Mouse (Mus musculus): ENCODE measurements around the gene Skp2. TPM values are rescaled to one million over a fixed set of nuclear protein-coding genes. Genes with fewer than 3 reads are reported as not detected.
"Not testable (repeated sequence)": the region's sequence is repeated elsewhere in the genome, so short reads cannot be mapped to it uniquely, and the experiment has no call there.

Gene Skp2
- polyA plus RNA-seq (2012; rRNA removed): 3.5 TPM in 2 replicates

DNA sequence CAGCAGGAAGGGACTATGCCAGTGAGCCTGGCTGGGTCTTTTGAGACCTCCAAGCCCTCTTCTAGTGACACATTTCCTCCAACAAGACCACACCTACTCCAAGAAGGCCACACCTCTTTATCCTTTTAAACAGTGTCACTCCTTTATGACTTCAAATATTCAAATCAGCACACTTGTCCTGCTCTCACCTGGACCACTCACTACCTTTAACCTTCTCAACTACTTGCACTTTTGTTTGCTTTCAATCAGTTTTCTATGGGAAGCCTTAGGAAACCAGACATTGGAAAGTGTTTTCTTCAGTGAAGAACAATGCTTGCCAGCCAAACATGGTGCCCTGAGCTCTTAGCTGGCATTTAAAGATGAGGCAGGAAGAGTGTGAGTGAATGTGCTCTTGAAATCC, at the start of gene Skp2:
Gene Skp2 (minus strand): TSS at position 101 of the 400 bp plus-strand sequence.
- no peak within 1 kb of the TSS for H3K4me3 ChIP-seq (ENCODE audit: insufficient read depth, low read length)
- no peak within 1 kb of the TSS for H3K27ac ChIP-seq (ENCODE audit: insufficient read depth, low read length)
- TF ChIP-seq POLR2A (IDR thresholded peaks at IDR 0.05; ENCODE audit: extremely low read depth, insufficient read depth, low read length): no peak
- no peak for TF ChIP-seq CTCF (IDR thresholded peaks at IDR 0.05; ENCODE audit: extremely low read depth, insufficient read depth, low read length)
- H3K4me1 ChIP-seq (ENCODE audit: control insufficient read depth, insufficient read depth, low read length): no peaks in the 10 kb centered on the region

DNA sequence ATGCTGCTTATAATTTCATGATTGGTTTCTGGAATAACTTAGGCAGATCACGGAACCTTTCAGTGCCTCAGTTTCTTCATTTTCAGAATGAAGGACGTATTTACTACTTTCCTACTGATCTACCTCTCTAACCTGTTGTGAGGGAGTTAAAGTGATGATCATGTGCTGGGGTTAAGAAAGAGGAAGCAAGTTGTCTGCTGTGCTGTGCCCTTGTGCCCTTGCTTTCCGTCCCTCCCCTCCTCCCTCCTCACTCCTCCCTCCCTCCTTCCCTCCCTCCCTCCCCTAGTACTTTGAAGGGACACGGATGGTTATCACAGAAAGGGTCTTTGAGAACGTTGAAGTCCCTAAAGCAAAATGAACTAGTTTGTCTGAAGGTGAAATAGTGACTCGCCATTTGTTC, 43.2 kb upstream of the Skp2 start:
- Histone ChIP-seq H3K4me3 (ENCODE audit: insufficient read depth, low read length) (no peak overlapping the region), H3K27ac (ENCODE audit: insufficient read depth, low read length) (no peak overlapping the region), H3K4me1 (ENCODE audit: control insufficient read depth, insufficient read depth, low read length) (no peaks in the 10 kb centered on the region)
- no peak for TF ChIP-seq CTCF (IDR thresholded peaks at IDR 0.05; ENCODE audit: extremely low read depth, insufficient read depth, low read length)
- no peak for TF ChIP-seq POLR2A (IDR thresholded peaks at IDR 0.05; ENCODE audit: extremely low read depth, insufficient read depth, low read length)

DNA sequence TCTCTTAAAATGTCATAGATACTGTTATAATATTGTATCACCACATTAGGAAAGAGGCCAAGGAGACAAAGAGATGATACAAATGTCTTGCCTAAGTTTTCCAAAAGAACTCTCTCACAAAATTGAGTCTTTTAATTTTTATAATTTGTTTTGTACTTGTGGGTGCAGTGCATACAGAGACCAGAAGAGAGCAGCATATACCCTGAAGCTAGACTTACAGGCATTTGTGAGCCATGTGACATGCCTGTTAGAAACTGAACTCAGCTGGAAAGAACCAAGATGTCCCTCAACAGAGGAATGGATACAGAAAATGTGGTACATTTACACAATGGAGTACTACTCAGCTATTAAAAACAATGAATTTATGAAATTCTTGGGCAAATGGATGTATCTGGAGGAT, 37.5 kb upstream of the Skp2 start:
- H3K4me1 ChIP-seq (ENCODE audit: control insufficient read depth, insufficient read depth, low read length); H3K4me3 ChIP-seq (ENCODE audit: insufficient read depth, low read length); H3K27ac ChIP-seq (ENCODE audit: insufficient read depth, low read length): not testable (repeated sequence)
- 0 out of 2 replicates have a peak, but pooled peaks have one; percentile 12 for TF ChIP-seq CTCF (IDR thresholded peaks at IDR 0.05; ENCODE audit: extremely low read depth, insufficient read depth, low read length)

DNA sequence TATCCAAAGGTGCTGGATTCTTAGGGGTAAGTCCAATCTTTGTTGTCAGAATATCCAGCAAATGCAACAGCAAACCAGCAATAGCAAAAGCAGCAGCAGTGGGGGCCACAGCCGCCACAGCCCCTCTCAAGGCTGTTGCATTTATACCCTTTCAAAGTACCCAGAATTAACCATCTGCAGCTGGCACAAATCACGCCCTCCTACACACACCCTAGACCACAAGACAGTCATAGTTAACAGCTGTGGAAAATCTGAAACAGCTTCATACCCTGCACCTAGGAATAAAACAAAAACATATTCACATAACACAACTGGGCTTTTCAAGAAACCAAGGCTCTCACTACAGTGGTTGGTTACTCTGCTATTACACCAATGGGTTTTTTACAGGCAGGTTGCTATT, 34.6 kb upstream of the Skp2 start:
- TF ChIP-seq POLR2A (IDR thresholded peaks at IDR 0.05; ENCODE audit: extremely low read depth, insufficient read depth, low read length) (no peak), CTCF (IDR thresholded peaks at IDR 0.05; ENCODE audit: extremely low read depth, insufficient read depth, low read length) (no peak)
- Histone ChIP-seq H3K4me1 (ENCODE audit: control insufficient read depth, insufficient read depth, low read length) (no peaks in the 10 kb centered on the region; the same call in 1 of the 2 replicates), H3K4me3 (ENCODE audit: insufficient read depth, low read length) (no peak overlapping the region)

DNA sequence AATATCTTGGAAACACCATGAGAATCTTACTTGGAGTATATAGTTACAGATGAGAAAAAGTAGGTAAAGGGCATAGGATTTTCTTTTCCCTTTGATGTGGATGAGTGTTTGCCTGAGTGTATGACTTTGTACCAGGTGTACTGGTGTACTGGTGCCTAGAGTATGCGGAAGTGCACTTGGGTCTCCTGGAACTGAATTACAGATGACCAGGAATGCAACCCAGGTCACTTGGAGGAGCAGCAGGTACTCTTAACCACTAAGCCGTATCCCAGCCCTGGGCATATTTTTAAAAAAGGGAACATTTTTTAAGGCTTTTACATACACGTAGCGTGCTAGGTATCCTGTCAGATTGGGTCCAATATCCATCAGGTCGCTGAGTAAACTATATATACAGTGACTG, 28.8 kb upstream of the Skp2 start:
- no peak overlapping the region for H3K4me3 ChIP-seq (ENCODE audit: insufficient read depth, low read length)
- no peak overlapping the region for H3K27ac ChIP-seq (ENCODE audit: insufficient read depth, low read length)
- no peak for TF ChIP-seq CTCF (IDR thresholded peaks at IDR 0.05; ENCODE audit: extremely low read depth, insufficient read depth, low read length)
- no peak for TF ChIP-seq POLR2A (IDR thresholded peaks at IDR 0.05; ENCODE audit: extremely low read depth, insufficient read depth, low read length)
- H3K4me1 ChIP-seq (ENCODE audit: control insufficient read depth, insufficient read depth, low read length): no peaks in the 10 kb centered on the region

More for the DNA sequence above, 34.6 kb upstream of the Skp2 start:
- no peak overlapping the region for H3K27ac ChIP-seq (ENCODE audit: insufficient read depth, low read length)

DNA sequence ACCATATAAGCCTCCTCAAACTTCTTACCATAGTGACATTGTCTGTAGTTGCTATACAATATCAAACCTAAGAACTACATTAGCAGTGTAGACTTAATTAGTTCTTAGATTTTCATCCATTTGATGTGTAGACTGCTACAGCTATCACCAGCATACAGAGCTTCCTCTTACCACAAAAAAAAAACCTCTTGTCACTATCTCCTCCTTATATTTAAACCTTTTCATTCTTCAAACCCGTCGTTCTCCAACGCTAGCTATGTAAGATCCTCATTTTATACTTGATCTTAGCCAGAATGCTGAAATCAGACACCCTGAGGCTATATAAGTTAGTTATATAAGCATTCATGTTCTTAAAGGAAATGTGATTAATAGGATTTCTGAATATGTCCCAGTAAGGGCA, 21.8 kb upstream of the Skp2 start:
- TF ChIP-seq CTCF (IDR thresholded peaks at IDR 0.05; ENCODE audit: extremely low read depth, insufficient read depth, low read length) (no peak), POLR2A (IDR thresholded peaks at IDR 0.05; ENCODE audit: extremely low read depth, insufficient read depth, low read length) (no peak)
- H3K4me3 ChIP-seq (ENCODE audit: insufficient read depth, low read length): no peak overlapping the region
- H3K27ac ChIP-seq (ENCODE audit: insufficient read depth, low read length): no peak overlapping the region
- H3K4me1 ChIP-seq (ENCODE audit: control insufficient read depth, insufficient read depth, low read length): no peaks in the 10 kb centered on the region

DNA sequence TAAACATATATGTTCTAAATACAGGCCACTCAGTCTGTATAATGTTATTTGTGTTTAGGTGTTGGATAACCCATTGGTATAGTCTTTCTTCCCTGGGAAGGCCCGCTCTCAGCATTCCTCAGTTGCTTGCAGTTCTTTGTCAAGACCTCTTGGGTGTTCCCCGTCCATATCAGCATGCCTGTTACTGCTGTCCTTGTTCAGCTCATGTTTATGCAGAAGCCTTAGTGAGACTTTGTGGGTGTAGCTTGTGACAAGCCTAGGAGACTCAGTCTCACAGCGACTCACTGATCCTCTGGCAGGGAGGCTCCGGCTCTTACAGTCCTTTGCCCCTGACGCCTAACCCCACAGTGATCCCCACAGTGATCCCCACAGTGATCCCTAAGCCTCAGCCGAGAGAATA, 8.9 kb upstream of the Skp2 start:
- no peak for TF ChIP-seq CTCF (IDR thresholded peaks at IDR 0.05; ENCODE audit: extremely low read depth, insufficient read depth, low read length)
- TF ChIP-seq POLR2A (IDR thresholded peaks at IDR 0.05; ENCODE audit: extremely low read depth, insufficient read depth, low read length): no peak
- H3K4me1 ChIP-seq (ENCODE audit: control insufficient read depth, insufficient read depth, low read length): no peaks in the 10 kb centered on the region
- no peak overlapping the region for H3K4me3 ChIP-seq (ENCODE audit: insufficient read depth, low read length)

DNA sequence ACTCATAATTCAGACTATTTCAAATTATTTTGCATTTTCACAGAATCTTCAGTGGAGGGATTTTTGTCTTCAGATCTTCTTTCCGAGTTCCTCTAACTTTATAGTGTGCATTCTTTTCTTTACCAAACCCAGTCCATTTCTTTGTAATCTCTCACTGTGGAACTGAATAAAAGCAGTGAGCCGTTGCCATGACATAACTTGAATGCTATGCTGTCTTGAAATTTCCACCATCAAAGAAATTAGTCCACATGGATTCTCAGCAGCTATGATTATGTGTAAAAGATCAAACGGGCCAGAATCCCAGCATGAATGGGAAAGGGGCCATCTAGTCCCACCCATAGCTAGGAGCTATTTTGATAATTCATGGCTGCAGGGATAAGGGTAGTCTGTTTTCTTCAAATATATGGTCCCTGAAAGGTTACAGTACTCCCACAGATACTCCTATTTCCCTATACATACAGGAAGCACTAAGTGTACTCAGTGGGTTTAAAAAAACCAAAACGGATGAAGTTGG, 7.4 kb upstream of the Skp2 start:
- no peak overlapping the region for H3K27ac ChIP-seq (ENCODE audit: insufficient read depth, low read length)
- H3K4me1 ChIP-seq (ENCODE audit: control insufficient read depth, insufficient read depth, low read length): no peaks in the 10 kb centered on the region
- no peak for TF ChIP-seq POLR2A (IDR thresholded peaks at IDR 0.05; ENCODE audit: extremely low read depth, insufficient read depth, low read length)
- no peak for TF ChIP-seq CTCF (IDR thresholded peaks at IDR 0.05; ENCODE audit: extremely low read depth, insufficient read depth, low read length)
- H3K4me3 ChIP-seq (ENCODE audit: insufficient read depth, low read length): no peak overlapping the region

More for the DNA sequence above, 8.9 kb upstream of the Skp2 start:
- H3K27ac ChIP-seq (ENCODE audit: insufficient read depth, low read length): no peak overlapping the region

DNA sequence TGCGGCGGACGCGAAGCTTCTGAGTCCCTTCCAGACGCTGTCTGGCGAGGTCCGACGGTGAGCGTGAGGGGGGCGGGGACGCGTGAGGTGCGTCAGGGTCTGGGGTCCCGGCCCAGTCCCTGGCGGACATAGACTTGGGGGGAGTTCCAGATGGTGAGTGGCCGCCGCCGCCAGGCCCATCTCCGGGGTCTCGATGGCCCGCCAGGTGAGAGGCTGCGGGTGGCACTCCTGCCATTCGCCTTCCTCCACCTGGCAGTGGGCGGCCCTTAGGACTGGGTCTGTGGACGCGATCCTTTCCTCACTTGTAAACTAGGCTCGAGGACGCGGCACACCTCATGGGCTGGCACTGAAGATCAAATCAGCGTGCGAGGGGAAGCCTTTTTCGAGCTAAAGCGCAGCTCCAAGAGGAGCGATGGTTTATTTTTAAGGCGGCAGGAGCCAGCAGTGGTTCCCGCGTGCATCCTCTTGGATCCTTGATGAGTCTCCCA, 14.5 kb downstream of the Skp2 start:
- H3K4me3 ChIP-seq (ENCODE audit: insufficient read depth, low read length): peak overlapping the region; percentile 83
- H3K4me1 ChIP-seq (ENCODE audit: control insufficient read depth, insufficient read depth, low read length): peaks cover 3% of the 10 kb centered on the region; the same call in 1 of the 2 replicates
- H3K27ac ChIP-seq (ENCODE audit: insufficient read depth, low read length): peak overlapping the region; percentile 43; the same call in 1 of the 2 replicates
- TF ChIP-seq POLR2A (IDR thresholded peaks at IDR 0.05; ENCODE audit: extremely low read depth, insufficient read depth, low read length) (no peak), CTCF (IDR thresholded peaks at IDR 0.05; ENCODE audit: extremely low read depth, insufficient read depth, low read length) (no peak)

DNA sequence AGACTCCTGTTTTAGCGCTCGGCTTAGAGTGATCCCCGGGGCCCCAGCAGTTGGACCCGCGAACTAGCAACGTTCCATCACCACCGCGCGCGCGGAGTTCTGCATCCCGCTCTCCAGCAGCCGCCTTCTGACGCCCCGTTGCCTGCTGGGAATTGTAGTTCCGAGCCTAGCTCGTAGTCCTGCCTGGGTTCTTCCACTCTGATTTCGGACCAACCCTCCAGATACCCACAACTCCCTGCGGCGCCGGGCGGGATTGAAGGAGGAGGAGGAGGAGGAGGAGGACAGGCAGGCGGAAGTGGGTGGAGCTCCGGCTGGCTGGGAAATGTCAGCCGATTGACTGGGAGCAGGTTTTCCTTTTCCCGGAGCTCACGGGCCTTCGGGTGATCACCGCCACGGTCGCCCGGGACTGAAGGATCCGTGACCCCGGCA, 15.0 kb downstream of the Skp2 start, which contains the start of gene Lmbrd2:
Gene Lmbrd2 (plus strand): TSS at position 299 of the 429 bp plus-strand sequence.
- Histone ChIP-seq H3K27ac (ENCODE audit: insufficient read depth, low read length) (peak within 1 kb of the TSS; percentile 43; the same call in 1 of the 2 replicates), H3K4me3 (ENCODE audit: insufficient read depth, low read length) (peak within 1 kb of the TSS; percentile 83), H3K4me1 (ENCODE audit: control insufficient read depth, insufficient read depth, low read length) (peaks cover 3% of the 10 kb centered on the region; the same call in 1 of the 2 replicates)
- TF ChIP-seq POLR2A (IDR thresholded peaks at IDR 0.05; ENCODE audit: extremely low read depth, insufficient read depth, low read length) (peak; percentile 70; the same call in 1 of the 2 replicates), CTCF (IDR thresholded peaks at IDR 0.05; ENCODE audit: extremely low read depth, insufficient read depth, low read length) (no peak)
